Mouse (Mus musculus) granulocyte monocyte progenitor cell, adult 5-6 weeks (primary cell): Measurements from ENCODE around the gene Cebpzos. TPM values are rescaled to one million over a fixed set of nuclear protein-coding genes. Genes with fewer than 3 reads are reported as not detected.

Source experiments
- ATAC-seq: replicated peaks from 2 replicates; pipeline ENCODE4 v1.8.0; 2016; ENCODE audit warnings: mild to moderate bottlenecking, moderate TSS enrichment, inconsistent platforms; ENCODE audit not compliant: poor library complexity, severe bottlenecking
- total RNA-seq, 2 experiments: library from RNA; stranded (forward) in 1 of 2; stranded (reverse) in 1 of 2; fragments of 200-712, 200-1000 nt in 1 of 2; fragments of >200 nt in 1 of 2; fragmentation: Nextera tagmentation in 1 of 2; gene quantifications; 2 replicates each; pipeline ENCODE4 v1.2.3; 2014 to 2017

Cebpzos gene
- total RNA-seq (2014; fragmentation: Nextera tagmentation) = 31.0 and 34.8 TPM in 2 replicates
- 53.7 and 66.1 TPM in 2 replicates for total RNA-seq (2017)

DNA sequence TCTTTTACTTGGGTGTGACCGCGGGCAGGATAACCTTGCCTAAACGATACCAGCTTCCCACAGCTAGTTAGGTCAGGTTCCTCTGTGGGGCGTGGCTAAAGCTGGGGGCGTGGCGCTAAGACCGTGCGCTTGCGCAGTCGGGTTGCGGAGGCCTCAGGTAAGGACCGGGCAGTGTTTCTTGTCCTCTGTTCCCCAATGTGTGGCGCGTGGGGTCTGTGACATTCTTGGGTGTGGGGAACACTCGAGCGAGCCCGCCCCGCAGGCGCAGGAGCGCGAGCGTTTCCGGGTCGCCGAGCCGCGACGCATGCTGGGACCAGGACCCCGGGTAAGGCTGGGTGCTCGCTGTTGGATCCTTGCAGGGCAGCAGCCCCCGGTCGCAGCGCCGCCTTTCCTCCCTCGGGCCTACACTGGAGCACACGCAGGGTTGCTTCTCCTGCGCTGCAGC is at the start of gene Cebpzos:
Gene Cebpzos (plus strand): TSS at position 132 of the 445 bp plus-strand sequence.
- ATAC-seq = peak; percentile 93

DNA sequence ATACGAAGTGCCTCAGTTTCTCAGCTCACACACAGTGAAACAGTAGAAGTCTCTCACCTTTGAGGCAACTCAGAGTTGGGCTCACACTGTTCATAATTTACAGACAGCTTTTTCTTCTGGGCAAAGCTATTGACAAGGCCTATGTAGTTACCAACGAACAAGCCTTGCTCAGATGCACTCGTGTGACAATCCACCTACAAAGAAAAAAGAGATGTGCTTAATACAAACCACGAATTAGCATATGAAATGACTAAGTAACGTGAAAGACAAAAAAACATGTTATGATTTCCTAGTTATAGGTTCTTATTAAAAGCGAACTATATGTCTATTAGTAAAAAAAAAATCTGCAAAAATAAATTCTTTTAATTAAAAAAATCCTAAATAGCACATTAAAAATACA is 42.4 kb upstream of the Cebpzos start:
- no peak for ATAC-seq

- peak; percentile 56 for ATAC-seq
These were observed 34.4 kb upstream of the Cebpzos start for GRCm38 (mm10) chr17:78881878-78882304.

- ATAC-seq = peak; percentile 97
These were observed 33.7 kb upstream of the Cebpzos start, which contains the start of gene Eif2ak2 for GRCm38 (mm10) chr17:78882401-78883112. Gene Eif2ak2 (minus strand): TSS chr17:78882573.

GRCm38 (mm10) chr17:78883291-78883690 is 33.0 kb upstream of the Cebpzos start:
- ATAC-seq = no peak

GRCm38 (mm10) chr17:78885286-78886065 is 30.8 kb upstream of the Cebpzos start:
- no peak for ATAC-seq

DNA sequence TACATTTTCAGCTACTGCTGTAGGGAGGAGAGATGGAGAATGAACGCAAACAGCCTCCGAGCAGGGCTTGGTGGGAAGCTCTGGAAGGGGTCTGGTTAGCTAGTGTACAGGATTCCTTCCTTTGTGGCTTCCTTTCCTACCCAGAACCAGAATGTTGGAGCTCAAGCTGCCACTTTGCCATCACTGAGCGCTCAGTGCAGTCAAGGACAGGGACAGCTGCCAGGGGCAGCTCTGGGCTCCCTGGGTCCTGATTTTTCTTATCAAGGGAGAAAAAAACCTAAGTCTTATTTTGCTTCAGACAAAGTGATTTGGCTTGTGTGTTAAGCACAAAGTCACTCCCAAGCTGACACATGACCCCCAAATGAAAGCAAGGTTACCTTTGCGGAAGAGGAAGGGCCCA is 27.7 kb upstream of the Cebpzos start:
- no peak for ATAC-seq

DNA sequence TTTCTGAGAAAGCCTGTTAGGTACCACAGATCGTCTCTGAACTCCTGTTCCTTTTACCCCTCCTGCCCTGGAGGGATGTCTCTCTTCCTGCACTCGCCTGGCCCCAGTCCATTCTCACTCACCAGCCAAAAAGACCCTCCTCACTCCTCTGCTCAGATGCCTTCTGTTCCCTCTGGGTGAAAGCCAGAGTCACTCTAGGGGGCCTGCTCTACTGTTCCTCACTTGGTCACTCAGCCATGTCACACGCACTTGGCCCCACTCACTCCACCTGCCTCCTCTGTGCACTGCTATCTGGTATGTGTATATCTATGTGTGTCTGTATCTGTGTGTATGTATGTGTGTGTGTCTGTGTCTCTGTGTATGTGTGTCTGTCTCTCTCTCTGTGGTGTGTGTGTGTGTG is 27.1 kb upstream of the Cebpzos start:
- no peak for ATAC-seq

- peak; percentile 85 for ATAC-seq
These were observed 25.3 kb upstream of the Cebpzos start for GRCm38 (mm10) chr17:78891020-78891419.

DNA sequence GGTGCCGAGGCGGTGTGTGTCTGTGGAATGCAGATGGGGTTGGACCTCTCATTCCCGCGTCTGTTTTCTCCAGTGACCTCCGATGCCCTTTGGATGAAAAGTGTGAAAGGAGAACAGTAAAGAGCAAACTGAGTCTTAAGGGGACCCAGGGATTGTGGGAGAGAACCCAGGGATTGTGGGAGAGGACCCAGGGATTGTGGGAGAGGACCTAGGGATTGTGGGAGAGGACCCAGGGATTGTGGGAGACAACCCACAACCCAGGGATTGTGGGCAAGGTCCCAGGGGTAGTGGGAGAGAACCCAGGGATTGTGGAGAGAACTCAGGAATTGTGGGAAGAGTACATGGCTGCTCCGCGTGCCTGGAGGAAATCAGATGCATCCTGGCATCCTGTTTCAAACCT is 21.3 kb upstream of the Cebpzos start:
- ATAC-seq = no peak

- peak; percentile 65 for ATAC-seq
These were observed 20.9 kb upstream of the Cebpzos start for GRCm38 (mm10) chr17:78895394-78895793.

- peak; percentile 97 for ATAC-seq
These were observed 13.1 kb upstream of the Cebpzos start for GRCm38 (mm10) chr17:78903158-78903557.

DNA sequence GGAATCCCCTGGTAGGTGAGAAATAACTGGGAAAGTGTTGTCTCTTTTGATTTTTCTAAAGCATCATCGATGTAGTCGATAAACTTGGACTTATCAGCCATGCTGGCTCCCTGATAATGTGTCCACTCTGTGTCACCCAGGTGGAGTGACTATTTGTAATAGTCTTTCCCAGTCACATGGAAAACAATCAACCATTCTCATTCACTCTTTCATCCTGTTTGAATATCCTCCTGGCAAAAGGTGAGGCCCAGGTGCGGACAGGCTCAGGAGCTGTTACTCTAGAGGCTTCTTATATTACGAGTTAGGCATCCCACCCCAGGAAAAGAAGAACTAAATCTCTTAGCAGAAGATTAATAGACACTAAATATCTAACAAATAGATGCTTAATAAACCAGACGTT is 9.4 kb upstream of the Cebpzos start, which contains the start of gene Sult6b1:
Gene Sult6b1 (minus strand): TSS at position 101 of the 400 bp plus-strand sequence.
- no peak for ATAC-seq

GRCm38 (mm10) chr17:78909374-78909773 is 6.9 kb upstream of the Cebpzos start:
- no peak for ATAC-seq

GRCm38 (mm10) chr17:78912861-78913281 is 3.4 kb upstream of the Cebpzos start:
- no peak for ATAC-seq

- no peak for ATAC-seq
These were observed 2.4 kb upstream of the Cebpzos start for GRCm38 (mm10) chr17:78913921-78914320.

DNA sequence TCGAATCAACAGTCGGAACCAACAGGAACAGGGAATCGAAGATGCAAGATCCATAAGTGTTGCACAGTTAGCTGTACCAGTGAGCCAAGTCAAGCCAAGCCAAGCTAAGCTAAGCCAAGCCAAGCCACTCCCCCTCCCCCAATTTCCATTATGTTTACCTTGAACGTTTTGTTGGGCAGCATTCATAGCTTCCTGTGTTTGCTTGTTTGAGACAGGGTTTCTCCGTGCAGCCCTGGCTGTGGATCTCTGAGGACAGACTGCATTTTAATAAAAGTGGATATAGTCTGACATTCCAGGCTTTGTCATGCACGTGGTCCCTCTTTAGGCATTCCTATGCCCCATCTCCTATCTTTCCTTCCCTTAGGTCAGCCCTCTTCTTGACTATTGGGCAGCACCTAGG is 528 bp upstream of the Cebpzos start:
- no peak for ATAC-seq

DNA sequence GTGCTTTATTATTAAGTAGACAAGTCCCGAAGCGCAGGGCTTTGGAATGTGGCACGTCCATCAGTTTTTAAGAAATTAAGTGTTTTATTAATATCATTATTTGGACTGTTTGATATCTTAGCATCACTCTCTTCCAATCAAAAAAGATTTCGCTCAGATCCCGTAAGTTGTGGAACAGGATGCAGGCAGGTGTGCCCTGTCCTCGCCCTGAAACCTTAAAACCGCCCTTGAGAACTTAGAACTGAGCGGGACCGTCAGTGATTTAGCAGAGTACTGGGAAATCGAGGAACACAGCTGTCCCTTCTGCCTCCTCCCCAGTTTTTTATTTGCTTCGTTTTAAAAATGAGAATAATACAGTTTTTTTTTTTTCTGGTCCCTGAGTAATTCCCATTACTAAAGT is 599 bp downstream of the Cebpzos start:
- no peak for ATAC-seq

DNA sequence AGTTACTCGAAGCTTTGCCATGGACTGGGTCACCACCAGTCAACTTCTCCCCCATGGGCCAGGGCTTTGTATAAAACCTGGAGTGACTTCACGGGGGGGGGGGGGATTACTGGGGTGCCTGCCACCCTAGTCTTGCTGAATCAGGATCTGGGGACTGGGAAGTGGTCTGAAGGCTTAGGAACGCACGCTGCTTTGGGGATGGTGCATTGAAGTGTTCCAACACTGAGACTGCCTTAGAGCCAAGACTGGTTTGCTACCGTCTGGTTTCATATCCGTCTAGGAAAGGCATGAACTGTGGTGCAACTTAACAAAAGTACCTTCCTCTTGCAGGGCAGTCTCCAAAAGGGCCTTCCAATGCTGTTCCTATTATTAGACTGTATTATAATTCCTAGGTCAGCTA is 1.4 kb downstream of the Cebpzos start:
- peak; percentile 40 for ATAC-seq

DNA sequence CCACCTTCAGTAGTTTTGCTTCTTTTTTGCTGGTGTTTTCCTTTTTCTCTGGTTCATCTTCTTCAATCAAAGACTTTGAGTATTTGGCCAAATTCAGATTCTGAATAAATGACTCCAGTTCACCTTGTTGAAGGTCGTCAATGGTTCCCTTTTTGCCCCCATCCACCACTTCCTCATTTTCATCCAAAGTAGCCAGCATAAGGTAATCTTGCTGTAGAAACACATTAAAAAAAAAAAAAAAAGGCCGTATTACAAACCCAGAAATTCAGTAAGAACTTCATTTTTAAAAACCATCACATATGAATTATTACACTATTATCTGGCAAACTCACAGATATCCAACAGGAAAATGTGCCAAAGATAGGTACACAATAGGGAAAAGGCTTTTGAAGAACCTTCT is 19.6 kb downstream of the Cebpzos start:
- no peak for ATAC-seq
